Mouse (Mus musculus): ENCODE measurements around the gene Wbp1l. TPM values are rescaled to one million over a fixed set of nuclear protein-coding genes. Genes with fewer than 3 reads are reported as not detected.

Wbp1l gene
- polyA plus RNA-seq, 1 experiment from 2014 or later: 37.8 TPM

DNA sequence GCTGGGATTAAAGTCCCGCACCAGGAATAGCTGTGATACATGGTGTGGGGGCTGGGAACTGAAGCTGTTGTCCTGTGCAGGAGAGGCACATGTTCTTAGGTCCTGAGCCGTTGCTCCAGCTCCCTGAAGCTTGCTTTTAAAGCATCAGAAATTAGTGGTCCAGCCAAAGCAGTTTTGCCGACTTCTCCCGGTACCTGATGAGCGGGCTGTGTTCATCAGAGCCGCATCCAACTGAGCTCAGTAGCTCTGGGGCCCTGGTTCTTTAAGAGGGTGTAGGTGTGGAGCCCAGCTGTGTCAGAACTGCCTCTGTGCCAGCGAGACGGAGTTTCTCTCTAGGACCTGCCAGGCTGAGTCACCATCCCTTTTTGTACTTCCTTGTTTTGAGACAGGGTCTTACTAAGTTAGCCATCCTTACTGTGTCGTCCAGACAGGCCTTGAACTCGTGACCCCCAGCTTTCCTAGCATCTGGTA lies 100.2 kb downstream of the Wbp1l start:
- no peak for DNase-seq (ENCODE audit: low spot score)

DNA sequence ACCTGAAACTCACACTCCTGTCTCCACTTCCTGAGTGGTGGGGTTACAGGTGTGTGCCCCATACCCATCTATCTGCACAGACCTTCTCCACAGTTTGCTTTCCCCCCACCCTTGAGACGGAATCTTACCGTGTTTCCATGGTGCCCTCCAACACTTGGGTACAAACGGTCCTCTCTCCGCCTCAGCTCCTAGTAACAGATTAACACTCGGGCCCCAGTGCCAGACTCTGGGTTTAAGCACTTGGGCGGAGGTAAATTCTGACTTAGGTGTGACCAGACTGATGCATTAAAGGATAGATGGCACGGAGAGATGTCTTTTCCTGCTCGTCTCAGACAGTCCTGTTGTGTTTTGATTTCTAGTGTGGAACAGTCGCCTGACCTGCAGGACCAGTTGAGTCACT lies 102.3 kb downstream of the Wbp1l start:
- DNase-seq (ENCODE audit: low spot score): no peak

DNA sequence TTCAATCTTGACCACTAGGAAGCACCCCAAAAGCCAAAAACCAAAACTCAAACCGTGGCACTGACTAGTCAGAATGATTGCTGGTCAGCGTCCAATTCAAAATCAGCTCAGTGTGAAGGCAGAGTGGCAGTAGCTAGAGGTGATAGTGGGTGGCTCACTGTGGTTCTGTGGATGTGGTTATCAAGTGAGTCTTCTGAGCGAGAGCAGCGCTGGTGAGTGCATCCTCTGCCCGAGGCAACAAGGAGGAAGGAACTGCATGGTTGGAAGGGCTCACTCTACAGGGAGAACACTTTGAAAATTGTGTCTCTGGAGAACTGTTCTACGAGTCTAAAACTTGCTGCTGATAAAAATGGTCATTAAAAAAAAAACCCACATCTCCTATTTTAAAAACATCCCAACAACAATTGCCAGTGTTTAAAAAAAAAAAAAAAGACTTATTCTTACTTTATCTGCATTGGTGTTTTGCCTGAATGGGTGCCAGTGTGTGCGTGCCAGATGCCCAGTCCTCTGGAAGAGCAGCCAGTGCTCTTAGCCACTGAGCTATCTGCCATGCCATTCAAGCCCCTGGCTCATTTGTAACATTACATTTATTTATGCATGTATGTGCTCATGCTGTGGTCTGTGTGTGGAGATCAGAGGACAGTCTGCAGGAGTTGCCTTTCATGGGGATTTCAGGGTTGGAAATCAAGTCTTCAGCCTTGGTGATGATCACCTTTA lies 107.1 kb downstream of the Wbp1l start:
- DNase-seq (ENCODE audit: low spot score): no peak

DNA sequence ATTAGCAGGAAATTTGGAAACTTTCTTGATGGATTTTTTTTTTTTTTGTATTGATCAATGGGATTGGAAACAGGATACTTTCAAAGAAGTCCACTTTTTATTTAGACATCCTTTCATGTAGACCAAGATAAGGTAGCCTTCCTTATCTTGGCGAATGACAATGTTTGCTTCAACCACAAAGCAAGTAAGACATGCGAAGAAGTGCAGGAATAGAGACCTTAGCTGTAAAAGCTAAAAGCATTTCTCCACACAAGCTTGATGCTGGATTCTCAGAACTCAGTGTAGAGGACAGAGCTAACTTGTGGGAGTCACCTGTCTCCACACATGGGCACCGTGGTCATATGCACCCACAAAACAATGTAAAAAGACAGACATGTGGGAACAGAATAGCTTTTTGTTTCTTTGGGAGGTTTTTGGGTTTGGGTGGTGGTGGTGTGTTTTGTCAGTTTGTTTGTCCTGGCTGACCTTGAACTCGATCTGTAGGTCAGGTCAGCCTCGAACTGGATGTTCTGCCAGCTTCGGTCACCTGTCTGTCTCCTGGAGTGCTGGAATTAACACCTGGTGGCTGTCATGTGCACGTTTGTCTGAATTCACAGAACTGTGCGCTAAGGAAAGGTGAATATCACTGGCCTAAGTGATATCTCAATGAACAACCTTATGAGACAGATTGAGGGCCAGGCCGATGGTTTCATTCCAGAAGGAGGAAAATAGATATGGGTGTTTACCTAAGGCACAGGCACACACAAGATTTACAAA lies 107.8 kb downstream of the Wbp1l start:
- DNase-seq (ENCODE audit: low spot score): no peak

Other genes starting within 250 kb of the Wbp1l start
- gene 2310034G01Rik, start 248.8 kb upstream of the Wbp1l start, polyA plus RNA-seq (2015; fragmentation: Nextera tagmentation; extraction: Ambion mirVana): 1.1 and 1.5 TPM in 2 replicates
- 132 and 141 TPM in 2 replicates for gene Actr1a, start 203.3 kb upstream of the Wbp1l start, polyA plus RNA-seq (2015; fragmentation: Nextera tagmentation; extraction: Ambion mirVana)
- 20.7 and 21.0 TPM in 2 replicates for gene Sufu, start 202.2 kb upstream of the Wbp1l start, polyA plus RNA-seq (2015; fragmentation: Nextera tagmentation; extraction: Ambion mirVana)
- 20.4 and 23.6 TPM in 2 replicates for gene Trim8, start 97.4 kb upstream of the Wbp1l start, polyA plus RNA-seq (2015; fragmentation: Nextera tagmentation; extraction: Ambion mirVana)
- gene Arl3, start 25.9 kb upstream of the Wbp1l start, polyA plus RNA-seq (2015; fragmentation: Nextera tagmentation; extraction: Ambion mirVana): 47.5 and 52.3 TPM in 2 replicates
- 13.9 and 16.9 TPM in 2 replicates for gene Sfxn2, start 25.7 kb upstream of the Wbp1l start, polyA plus RNA-seq (2015; fragmentation: Nextera tagmentation; extraction: Ambion mirVana)
- gene Cyp17a1, start 74.1 kb downstream of the Wbp1l start, polyA plus RNA-seq (2015; fragmentation: Nextera tagmentation; extraction: Ambion mirVana): 0.09 and 0.44 TPM in 2 replicates
- gene Borcs7, start 90.8 kb downstream of the Wbp1l start, polyA plus RNA-seq (2015; fragmentation: Nextera tagmentation; extraction: Ambion mirVana): 10.8 and 13.8 TPM in 2 replicates
- gene As3mt, start 108.4 kb downstream of the Wbp1l start, polyA plus RNA-seq (2015; fragmentation: Nextera tagmentation; extraction: Ambion mirVana): 30.7 and 31.8 TPM in 2 replicates
- gene Cnnm2, start 162.5 kb downstream of the Wbp1l start, polyA plus RNA-seq (2015; fragmentation: Nextera tagmentation; extraction: Ambion mirVana): 1.7 and 1.8 TPM in 2 replicates